Mouse (Mus musculus) lung, embryonic 14.5 days (tissue): ENCODE data around the gene Tmod2. TPM values are rescaled to one million over a fixed set of nuclear protein-coding genes. Genes with fewer than 3 reads are reported as not detected.
A peak's percentile ranks its signal among the peaks of the same experiment; 100 is the strongest.

Experiments
- ATAC-seq: fragments of 200-750 bp; cut with Nextera tagmentation; 2 replicates; pipeline ENCODE4 v1.8.0; 2017; ENCODE audit warnings: mild to moderate bottlenecking, moderate TSS enrichment, moderate library complexity; ENCODE audit not compliant: insufficient read depth
- DNase-seq: peaks from one replicate; pipeline ENCODE4 v3.0.0-alpha.2; 2015
- H3K27ac ChIP-seq: fragments of 300-500 bp; sonication (generic); 2 replicates; pipeline ENCODE4 v1.5.1; 2014; ENCODE audit warnings: low read depth, mild to moderate bottlenecking, moderate library complexity
- H3K27me3 ChIP-seq: fragments of 300-500 bp; sonication (generic); 2 replicates; pipeline ENCODE4 v1.6.1; 2014; ENCODE audit warnings: low read length, control low read depth; ENCODE audit not compliant: insufficient read depth
- H3K36me3 ChIP-seq: fragments of 300-500 bp; sonication (generic); 2 replicates; pipeline ENCODE4 v1.6.1; 2014; ENCODE audit warnings: control low read depth; ENCODE audit not compliant: insufficient read depth
- H3K4me1 ChIP-seq: fragments of 300-500 bp; sonication (generic); 2 replicates; pipeline ENCODE4 v1.6.1; 2014; ENCODE audit warnings: antibody characterized with exemption, control low read depth; ENCODE audit not compliant: insufficient read depth
- H3K4me2 ChIP-seq: fragments of 300-500 bp; sonication (generic); 2 replicates; pipeline ENCODE4 v1.6.1; 2014; ENCODE audit warnings: mild to moderate bottlenecking
- H3K4me3 ChIP-seq: fragments of 300-500 bp; sonication (generic); 2 replicates; pipeline ENCODE4 v1.5.1; 2014; ENCODE audit warnings: low read depth, low read length
- H3K9ac ChIP-seq: fragments of 300-500 bp; sonication (generic); 2 replicates; pipeline ENCODE4 v1.6.1; 2014
- H3K9me3 ChIP-seq: fragments of 300-500 bp; sonication (generic); 2 replicates; pipeline ENCODE4 v1.6.1; 2016; ENCODE audit warnings: low read depth, low read length, control low read depth
- CTCF ChIP-seq: IDR thresholded peaks from 2 replicates; pipeline ENCODE4 v1.5.1; 2016; ENCODE audit warnings: antibody characterized with exemption, low read depth
- WGBS: fragments of 180-500 bp; shearing (Covaris S2); extraction: QIAGEN DNeasy Blood & Tissue Kit; methylation state at CpG from one replicate; pipeline ENCODE4 v1.1.7; 2014; 5-methylcytosine and 5-hydroxymethylcytosine counted together
- polyA plus RNA-seq: library from polyadenylated mRNA; unstranded; fragments of >200 nt; fragmentation: Nextera tagmentation; extraction: Ambion mirVana; gene quantifications from 2 replicates; pipeline ENCODE4 v1.2.1, GENCODE M21; 2014

Gene Tmod2
- polyA plus RNA-seq, 1 experiment from 2014 or later: 8.0 TPM

GRCm38 (mm10) chr9:75553719-75554118 lies 57.4 kb downstream of the Tmod2 start:
- Histone ChIP-seq H3K36me3 (no peaks in the 10 kb centered on the region), H3K27ac (no peak overlapping the region), H3K9ac (no peak overlapping the region), H3K27me3 (no peaks in the 10 kb centered on the region), H3K4me1 (0 out of 2 replicates have a peak, but pooled peaks cover 12% of the 10 kb centered on the region), H3K4me3 (no peak overlapping the region), H3K4me2 (no peak overlapping the region), H3K9me3 (peaks cover 7% of the 10 kb centered on the region; the same call in 1 of the 2 replicates)
- 58% methylated on average over 4 of the region's 4 CpGs for whole genome bisulfite sequencing
- DNase-seq (no peak), ATAC-seq (no peak)
- no peak for TF ChIP-seq CTCF

GRCm38 (mm10) chr9:75551342-75551741 lies 59.8 kb downstream of the Tmod2 start:
- H3K4me2 ChIP-seq: no peak overlapping the region
- no peak overlapping the region for H3K9ac ChIP-seq

DNA sequence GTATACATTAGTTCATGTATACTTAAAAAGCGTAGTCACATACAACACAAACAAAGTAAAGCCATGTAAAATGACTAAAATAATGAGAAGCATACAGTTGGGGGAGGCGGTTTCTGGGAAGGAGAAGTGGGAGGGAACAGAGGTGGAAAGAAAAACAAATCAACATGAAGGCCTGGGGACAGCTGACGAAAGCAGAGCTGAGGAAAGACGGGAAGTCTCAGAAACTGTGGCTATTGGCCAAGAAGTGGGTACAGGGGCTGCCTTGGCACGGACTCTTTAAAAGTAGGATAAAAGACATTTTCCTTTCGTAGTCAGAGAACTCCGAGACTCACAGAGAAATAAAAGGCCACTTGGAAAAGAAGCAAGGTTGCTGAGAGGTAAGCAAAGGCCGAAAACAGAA lies 62.1 kb downstream of the Tmod2 start:
- Histone ChIP-seq H3K9me3 (peaks cover 7% of the 10 kb centered on the region; the same call in 1 of the 2 replicates), H3K9ac (no peak overlapping the region), H3K4me2 (no peak overlapping the region), H3K27ac (no peak overlapping the region), H3K27me3 (no peaks in the 10 kb centered on the region), H3K36me3 (no peaks in the 10 kb centered on the region), H3K4me3 (no peak overlapping the region), H3K4me1 (0 out of 2 replicates have a peak, but pooled peaks cover 6% of the 10 kb centered on the region)
- no peak for ATAC-seq
- TF ChIP-seq CTCF: no peak
- peak; percentile 51 for DNase-seq
- WGBS: 52% methylated on average over 8 of the region's 8 CpGs

More at GRCm38 (mm10) chr9:75551342-75551741, 59.8 kb downstream of the Tmod2 start:
- no peak for ATAC-seq
- peak; percentile 52 for DNase-seq
- no peaks in the 10 kb centered on the region for H3K27me3 ChIP-seq
- peak; percentile 23; the same call in 1 of the 2 replicates for TF ChIP-seq CTCF
- no peak overlapping the region for H3K4me3 ChIP-seq
- H3K36me3 ChIP-seq: no peaks in the 10 kb centered on the region
- H3K4me1 ChIP-seq: 0 out of 2 replicates have a peak, but pooled peaks cover 6% of the 10 kb centered on the region
- H3K27ac ChIP-seq: peak overlapping the region; percentile 9; the same call in 1 of the 2 replicates
- WGBS: 32% methylated on average over 5 of the region's 5 CpGs
- peaks cover 7% of the 10 kb centered on the region; the same call in 1 of the 2 replicates for H3K9me3 ChIP-seq

DNA sequence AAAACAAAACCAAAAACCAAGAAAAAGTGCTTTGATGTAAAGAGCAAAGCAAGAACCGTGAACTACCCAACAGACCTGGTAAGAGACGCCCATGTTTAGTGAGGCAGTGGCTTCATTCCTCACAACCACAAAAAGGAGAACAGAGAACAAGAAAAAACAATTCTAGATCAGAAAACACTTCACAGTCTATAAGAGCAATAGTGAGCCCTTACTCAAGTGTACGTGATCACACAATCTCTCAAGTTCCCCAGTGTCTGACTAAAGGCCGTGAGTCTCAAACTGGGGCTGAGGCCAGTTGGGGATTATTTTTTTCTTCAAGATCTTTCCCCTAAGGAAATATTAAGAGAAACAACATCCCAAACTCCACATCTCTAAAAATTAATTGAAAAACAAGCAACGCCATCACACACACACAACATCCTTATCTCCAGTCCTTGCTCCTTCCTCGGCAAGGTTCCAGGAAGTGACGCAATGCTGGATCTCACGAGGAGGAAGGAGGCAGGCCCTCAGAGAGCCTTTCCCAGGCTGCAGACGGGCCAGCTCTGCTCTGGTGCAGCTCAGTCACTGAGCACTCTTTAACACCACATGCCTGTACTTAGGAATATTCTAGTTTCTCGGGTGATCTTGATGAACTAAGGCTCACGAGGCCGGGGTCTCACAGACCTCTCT lies 64.1 kb downstream of the Tmod2 start:
- DNase-seq (peak; percentile 96), ATAC-seq (peak; percentile 86)
- Histone ChIP-seq H3K36me3 (no peaks in the 10 kb centered on the region), H3K9ac (no peak overlapping the region), H3K27me3 (no peaks in the 10 kb centered on the region), H3K9me3 (peaks cover 7% of the 10 kb centered on the region; the same call in 1 of the 2 replicates), H3K27ac (peak overlapping the region; percentile 40; the same call in 1 of the 2 replicates), H3K4me1 (peaks cover 10% of the 10 kb centered on the region; the same call in 1 of the 2 replicates), H3K4me2 (peak overlapping the region; percentile 7; the same call in 1 of the 2 replicates), H3K4me3 (no peak overlapping the region)
- 45% methylated on average over 12 of the region's 12 CpGs for WGBS
- TF ChIP-seq CTCF: no peak

DNA sequence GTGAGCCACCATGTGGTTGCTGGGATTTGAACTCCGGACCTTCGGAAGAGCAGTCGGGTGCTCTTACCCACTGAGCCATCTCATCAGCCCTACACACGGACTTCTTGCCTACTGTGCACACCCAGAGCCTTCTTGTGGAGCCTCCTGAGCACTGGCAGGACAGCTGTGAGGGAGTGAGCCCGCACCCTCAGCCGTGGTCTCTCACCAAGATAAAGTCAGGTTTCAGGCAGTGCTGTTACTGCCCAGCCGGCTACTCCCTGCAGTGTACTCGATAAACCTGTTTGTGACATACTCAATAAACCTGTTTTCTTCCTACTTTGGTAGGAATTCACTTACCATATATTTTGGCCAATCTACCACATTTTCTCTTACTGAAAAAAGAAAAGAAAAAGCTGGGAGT lies 65.6 kb downstream of the Tmod2 start:
- Histone ChIP-seq H3K9ac (no peak overlapping the region), H3K4me3 (no peak overlapping the region), H3K4me2 (no peak overlapping the region), H3K36me3 (no peaks in the 10 kb centered on the region), H3K27ac (no peak overlapping the region), H3K27me3 (no peaks in the 10 kb centered on the region), H3K9me3 (peaks cover 3% of the 10 kb centered on the region; the same call in 1 of the 2 replicates), H3K4me1 (peaks cover 16% of the 10 kb centered on the region; the same call in 1 of the 2 replicates)
- no peak for TF ChIP-seq CTCF
- 83% methylated on average over 8 of the region's 8 CpGs for WGBS
- DNase-seq: no peak
- no peak for ATAC-seq

DNA sequence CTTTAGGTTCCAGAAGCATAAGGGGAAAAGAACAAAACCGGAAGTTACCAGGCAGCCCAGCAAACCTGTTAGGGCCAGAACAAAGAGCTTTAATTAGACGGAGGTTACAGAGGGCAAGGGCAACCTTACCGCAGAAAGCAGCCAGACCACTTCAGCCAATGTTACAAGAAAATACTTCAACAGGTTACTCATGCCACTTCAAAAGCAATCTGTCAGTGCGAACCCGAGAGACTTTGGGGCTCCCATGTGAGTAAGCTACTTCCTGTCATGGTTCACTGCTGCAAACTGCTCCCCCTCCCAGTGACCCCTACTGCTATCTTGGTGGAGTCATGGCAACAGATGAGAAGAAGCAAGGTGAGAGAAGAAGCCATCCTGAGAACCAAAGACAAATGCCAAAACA lies 69.6 kb downstream of the Tmod2 start:
- peak; percentile 33; the same call in 1 of the 2 replicates for ATAC-seq
- H3K4me2 ChIP-seq: no peak overlapping the region
- no peak overlapping the region for H3K9ac ChIP-seq

GRCm38 (mm10) chr9:75536422-75536821 lies 74.7 kb downstream of the Tmod2 start:
- Histone ChIP-seq H3K9ac (no peak overlapping the region), H3K4me1 (0 out of 2 replicates have a peak, but pooled peaks cover 5% of the 10 kb centered on the region), H3K9me3 (no peaks in the 10 kb centered on the region), H3K4me3 (no peak overlapping the region), H3K4me2 (no peak overlapping the region), H3K27me3 (no peaks in the 10 kb centered on the region), H3K36me3 (peaks cover 4% of the 10 kb centered on the region; the same call in 1 of the 2 replicates), H3K27ac (no peak overlapping the region)
- DNase-seq (no peak), ATAC-seq (no peak)
- 82% methylated on average over 1 of the region's 1 CpGs for WGBS
- no peak for TF ChIP-seq CTCF

More for the DNA sequence above, 69.6 kb downstream of the Tmod2 start:
- peak; percentile 52 for DNase-seq
- no peak overlapping the region for H3K27ac ChIP-seq
- 11% methylated on average over 5 of the region's 5 CpGs for WGBS
- no peaks in the 10 kb centered on the region for H3K9me3 ChIP-seq
- no peaks in the 10 kb centered on the region for H3K27me3 ChIP-seq
- peaks cover 10% of the 10 kb centered on the region; the same call in 1 of the 2 replicates for H3K4me1 ChIP-seq
- no peak overlapping the region for H3K4me3 ChIP-seq
- no peak for TF ChIP-seq CTCF
- no peaks in the 10 kb centered on the region for H3K36me3 ChIP-seq
